Mouse (Mus musculus): ENCODE results near the gene Aig1. TPM values are rescaled to one million over a fixed set of nuclear protein-coding genes. Genes with fewer than 3 reads are reported as not detected.

Gene Aig1
- polyA plus RNA-seq, 1 experiment = 130 TPM

GRCm38 (mm10) chr10:13730039-13730748, 138.6 kb downstream of the Aig1 start:
- TF ChIP-seq CTCF (IDR thresholded peaks at IDR 0.05; ENCODE audit: borderline replicate concordance, insufficient read depth, low read depth, low read length) (no peak), POLR2A (IDR thresholded peaks at IDR 0.05; ENCODE audit: borderline replicate concordance, insufficient read depth, low read length) (no peak)
- H3K4me3 ChIP-seq (replicated peaks; ENCODE audit: insufficient read depth, low read depth, low read length) = no peak overlapping the region
- peaks cover 4% of the 10 kb centered on the region for H3K4me1 ChIP-seq (ENCODE audit: control insufficient read depth, insufficient read depth, low read length)
- H3K27ac ChIP-seq (ENCODE audit: insufficient read depth, low read length) = no peak overlapping the region
- WGBS = 96% methylated on average over 4 of the region's 4 CpGs
- no peak for DNase-seq
- H3K27me3 ChIP-seq (ENCODE audit: control insufficient read depth, insufficient read depth, low read length) = no peaks in the 10 kb centered on the region

- 66% methylated on average over 6 of the region's 6 CpGs for WGBS
- Histone ChIP-seq H3K27me3 (ENCODE audit: control insufficient read depth, insufficient read depth, low read length) (no peaks in the 10 kb centered on the region), H3K4me3 (replicated peaks; ENCODE audit: insufficient read depth, low read depth, low read length) (no peak overlapping the region), H3K4me1 (ENCODE audit: control insufficient read depth, insufficient read depth, low read length) (peaks cover 4% of the 10 kb centered on the region), H3K27ac (ENCODE audit: insufficient read depth, low read length) (no peak overlapping the region)
- no peak for DNase-seq
- TF ChIP-seq POLR2A (IDR thresholded peaks at IDR 0.05; ENCODE audit: borderline replicate concordance, insufficient read depth, low read length) (no peak), CTCF (IDR thresholded peaks at IDR 0.05; ENCODE audit: borderline replicate concordance, insufficient read depth, low read depth, low read length) (no peak)
Measured at GRCm38 (mm10) chr10:13727676-13728075, 141.1 kb downstream of the Aig1 start.

- Histone ChIP-seq H3K27me3 (ENCODE audit: control insufficient read depth, insufficient read depth, low read length) (no peaks in the 10 kb centered on the region), H3K4me3 (replicated peaks; ENCODE audit: insufficient read depth, low read depth, low read length) (no peak overlapping the region), H3K27ac (ENCODE audit: insufficient read depth, low read length) (no peak overlapping the region), H3K4me1 (ENCODE audit: control insufficient read depth, insufficient read depth, low read length) (peaks cover 4% of the 10 kb centered on the region)
- DNase-seq = no peak
- WGBS = 82% methylated on average over 2 of the region's 2 CpGs
- TF ChIP-seq CTCF (IDR thresholded peaks at IDR 0.05; ENCODE audit: borderline replicate concordance, insufficient read depth, low read depth, low read length) (no peak), POLR2A (IDR thresholded peaks at IDR 0.05; ENCODE audit: borderline replicate concordance, insufficient read depth, low read length) (no peak)
Measured at GRCm38 (mm10) chr10:13726206-13726605, 142.6 kb downstream of the Aig1 start.

GRCm38 (mm10) chr10:13725276-13725675, 143.5 kb downstream of the Aig1 start:
- Histone ChIP-seq H3K4me3 (replicated peaks; ENCODE audit: insufficient read depth, low read depth, low read length) (no peak overlapping the region), H3K27me3 (ENCODE audit: control insufficient read depth, insufficient read depth, low read length) (no peaks in the 10 kb centered on the region), H3K4me1 (ENCODE audit: control insufficient read depth, insufficient read depth, low read length) (peaks cover 4% of the 10 kb centered on the region), H3K27ac (ENCODE audit: insufficient read depth, low read length) (no peak overlapping the region)
- no peak for DNase-seq
- 91% methylated on average over 3 of the region's 3 CpGs for WGBS
- TF ChIP-seq POLR2A (IDR thresholded peaks at IDR 0.05; ENCODE audit: borderline replicate concordance, insufficient read depth, low read length) (no peak), CTCF (IDR thresholded peaks at IDR 0.05; ENCODE audit: borderline replicate concordance, insufficient read depth, low read depth, low read length) (no peak)

- 58% methylated on average over 2 of the region's 2 CpGs for WGBS
- DNase-seq = no peak
Measured at GRCm38 (mm10) chr10:13716132-13716531, 152.6 kb downstream of the Aig1 start.

GRCm38 (mm10) chr10:13715584-13715983, 153.2 kb downstream of the Aig1 start:
- 80% methylated on average over 6 of the region's 6 CpGs for whole genome bisulfite sequencing
- H3K4me1 ChIP-seq (ENCODE audit: control insufficient read depth, insufficient read depth, low read length) = peaks cover 23% of the 10 kb centered on the region
- H3K4me3 ChIP-seq (replicated peaks; ENCODE audit: insufficient read depth, low read depth, low read length) = no peak overlapping the region
- DNase-seq = no peak
- no peaks in the 10 kb centered on the region for H3K27me3 ChIP-seq (ENCODE audit: control insufficient read depth, insufficient read depth, low read length)
- H3K27ac ChIP-seq (ENCODE audit: insufficient read depth, low read length) = peak overlapping the region; percentile 69; the same call in 1 of the 2 replicates
- no peak for TF ChIP-seq POLR2A (IDR thresholded peaks at IDR 0.05; ENCODE audit: borderline replicate concordance, insufficient read depth, low read length)
- no peak for TF ChIP-seq CTCF (IDR thresholded peaks at IDR 0.05; ENCODE audit: borderline replicate concordance, insufficient read depth, low read depth, low read length)

More at GRCm38 (mm10) chr10:13716132-13716531, 152.6 kb downstream of the Aig1 start:
- Histone ChIP-seq H3K27me3 (ENCODE audit: control insufficient read depth, insufficient read depth, low read length) (no peaks in the 10 kb centered on the region), H3K4me1 (ENCODE audit: control insufficient read depth, insufficient read depth, low read length) (peaks cover 23% of the 10 kb centered on the region), H3K27ac (ENCODE audit: insufficient read depth, low read length) (no peak overlapping the region), H3K4me3 (replicated peaks; ENCODE audit: insufficient read depth, low read depth, low read length) (no peak overlapping the region)
- TF ChIP-seq POLR2A (IDR thresholded peaks at IDR 0.05; ENCODE audit: borderline replicate concordance, insufficient read depth, low read length) = no peak
- no peak for TF ChIP-seq CTCF (IDR thresholded peaks at IDR 0.05; ENCODE audit: borderline replicate concordance, insufficient read depth, low read depth, low read length)

GRCm38 (mm10) chr10:13714920-13715293, 153.9 kb downstream of the Aig1 start:
- WGBS = 7% methylated on average over 7 of the region's 7 CpGs
- Histone ChIP-seq H3K4me3 (replicated peaks; ENCODE audit: insufficient read depth, low read depth, low read length) (no peak overlapping the region), H3K27ac (ENCODE audit: insufficient read depth, low read length) (peak overlapping the region; percentile 23), H3K27me3 (ENCODE audit: control insufficient read depth, insufficient read depth, low read length) (no peaks in the 10 kb centered on the region), H3K4me1 (ENCODE audit: control insufficient read depth, insufficient read depth, low read length) (peaks cover 23% of the 10 kb centered on the region)
- TF ChIP-seq CTCF (IDR thresholded peaks at IDR 0.05; ENCODE audit: borderline replicate concordance, insufficient read depth, low read depth, low read length) = no peak
- TF ChIP-seq POLR2A (IDR thresholded peaks at IDR 0.05; ENCODE audit: borderline replicate concordance, insufficient read depth, low read length) = no peak
- DNase-seq = no peak
